Mouse (Mus musculus) layer of hippocampus, adult 2 months (tissue): ENCODE results near the gene Orc1. TPM values are rescaled to one million over a fixed set of nuclear protein-coding genes. Genes with fewer than 3 reads are reported as not detected.

Source experiments
- DNase-seq, 2 experiments: peaks; one replicate each; pipeline ENCODE4 v3.0.0; 2022; ENCODE audit warnings: low spot score in 2 of 2
- H3K27ac ChIP-seq: fragments of 200-600 bp; 2 replicates; pipeline ENCODE4 v1.8.1; 2022
- H3K4me3 ChIP-seq: fragments of 200-600 bp; 2 replicates; pipeline ENCODE4 v1.8.1; 2022; ENCODE audit warnings: mild to moderate bottlenecking
- CTCF ChIP-seq: fragments of 200-600 bp; conservative IDR thresholded peaks from 2 replicates; pipeline ENCODE4 v1.8.1; 2022; ENCODE audit warnings: antibody characterized with exemption, mild to moderate bottlenecking, moderate library complexity
- total RNA-seq, 2 experiments: library from RNA; stranded (reverse); gene quantifications; 2 replicates each; pipeline ENCODE4 v1.2.3; 2021

Orc1 gene
- total RNA-seq, 2 experiments from 2014 or later: 0.15 TPM; not detected in 1

- DNase-seq: peak; percentile 87 to 91
- Histone ChIP-seq H3K4me3 (peak within 1 kb of the TSS; percentile 99), H3K27ac (peak within 1 kb of the TSS; percentile 94)
- peak; percentile 51 for TF ChIP-seq CTCF
These were observed 40.5 kb downstream of the Orc1 start, which contains the start of gene Cc2d1b for GRCm38 (mm10) chr4:108619587-108620341. Gene Cc2d1b (plus strand): TSS chr4:108619940.

- TF ChIP-seq CTCF: no peak
- Histone ChIP-seq H3K4me3 (peak overlapping the region; percentile 99), H3K27ac (peak overlapping the region; percentile 94)
- no peak for DNase-seq
These were observed 41.3 kb downstream of the Orc1 start for GRCm38 (mm10) chr4:108620536-108620935.

- Histone ChIP-seq H3K4me3 (no peak overlapping the region), H3K27ac (no peak overlapping the region)
- no peak for DNase-seq
- TF ChIP-seq CTCF: peak; percentile 53
These were observed 42.3 kb downstream of the Orc1 start for GRCm38 (mm10) chr4:108621504-108621903.

- no peak for DNase-seq
- TF ChIP-seq CTCF: no peak
- Histone ChIP-seq H3K4me3 (no peak overlapping the region), H3K27ac (no peak overlapping the region)
These were observed 47.8 kb downstream of the Orc1 start for GRCm38 (mm10) chr4:108627066-108627465.

GRCm38 (mm10) chr4:108629363-108629880, 50.2 kb downstream of the Orc1 start:
- no peak for DNase-seq
- TF ChIP-seq CTCF: no peak
- Histone ChIP-seq H3K4me3 (no peak overlapping the region), H3K27ac (no peak overlapping the region)

GRCm38 (mm10) chr4:108630096-108630495, 50.9 kb downstream of the Orc1 start:
- DNase-seq: no peak
- no peak for TF ChIP-seq CTCF
- H3K4me3 ChIP-seq: no peak overlapping the region
- no peak overlapping the region for H3K27ac ChIP-seq

GRCm38 (mm10) chr4:108631616-108632015, 52.4 kb downstream of the Orc1 start:
- peak in 1 of 2 experiments; percentile 17 for DNase-seq

GRCm38 (mm10) chr4:108633703-108634102, 54.5 kb downstream of the Orc1 start:
- no peak for TF ChIP-seq CTCF
- H3K4me3 ChIP-seq: no peak overlapping the region
- H3K27ac ChIP-seq: no peak overlapping the region
- no peak for DNase-seq

More at GRCm38 (mm10) chr4:108631616-108632015, 52.4 kb downstream of the Orc1 start:
- no peak overlapping the region for H3K4me3 ChIP-seq
- TF ChIP-seq CTCF: no peak
- no peak overlapping the region for H3K27ac ChIP-seq

- no peak for DNase-seq
- no peak overlapping the region for H3K4me3 ChIP-seq
- no peak overlapping the region for H3K27ac ChIP-seq
- TF ChIP-seq CTCF: no peak
These were observed 55.5 kb downstream of the Orc1 start for GRCm38 (mm10) chr4:108634696-108635095.

GRCm38 (mm10) chr4:108635101-108635500, 55.9 kb downstream of the Orc1 start:
- TF ChIP-seq CTCF: no peak
- DNase-seq: no peak
- H3K4me3 ChIP-seq: no peak overlapping the region
- H3K27ac ChIP-seq: no peak overlapping the region

- Histone ChIP-seq H3K4me3 (no peak overlapping the region), H3K27ac (no peak overlapping the region)
- TF ChIP-seq CTCF: no peak
- DNase-seq: no peak
These were observed 58.5 kb downstream of the Orc1 start for GRCm38 (mm10) chr4:108637721-108638120.

- TF ChIP-seq CTCF: no peak
- no peak overlapping the region for H3K4me3 ChIP-seq
These were observed 59.5 kb downstream of the Orc1 start for GRCm38 (mm10) chr4:108638752-108639151.

GRCm38 (mm10) chr4:108664407-108664806, 85.2 kb downstream of the Orc1 start:
- no peak overlapping the region for H3K4me3 ChIP-seq
- H3K27ac ChIP-seq: no peak overlapping the region
- TF ChIP-seq CTCF: peak; percentile 71
- no peak for DNase-seq

More at GRCm38 (mm10) chr4:108638752-108639151, 59.5 kb downstream of the Orc1 start:
- H3K27ac ChIP-seq: no peak overlapping the region
- no peak for DNase-seq

Other genes starting within 250 kb of the Orc1 start
- gene Shisal2a, start 196.1 kb upstream of the Orc1 start, total RNA-seq: not detected
- 1 to 10 TPM; 4.8 to 5.1 TPM for gene Gpx7, start 172.5 kb upstream of the Orc1 start, total RNA-seq
- gene Tut4, start 120.0 kb upstream of the Orc1 start, total RNA-seq: 10 to 100 TPM; 37.7 to 44.4 TPM
- 10 to 100 TPM; 28.0 to 28.8 TPM for gene Prpf38a, start 87 bp upstream of the Orc1 start, total RNA-seq
- gene Cc2d1b, start 40.5 kb downstream of the Orc1 start, total RNA-seq: 10 to 100 TPM; 33.6 to 35.8 TPM
- gene 3110021N24Rik, start 140.2 kb downstream of the Orc1 start, total RNA-seq: 1 to 10 TPM in 1 of 2 experiments, under 1 TPM in 1; 0.88 to 1.4 TPM
- 10 to 100 TPM; 53.6 to 58.4 TPM for gene Zfyve9, start 201.4 kb downstream of the Orc1 start, total RNA-seq